Mouse (Mus musculus) retina, embryonic 14.5 days (tissue): ENCODE data around the gene Rhoa.
"Not testable (repeated sequence)": the region's sequence is repeated elsewhere in the genome, so short reads cannot be mapped to it uniquely, and the experiment has no call there.

Experiments
- DNase-seq: peaks from one replicate; pipeline ENCODE4 v3.0.0-alpha.2; 2015; ENCODE audit warnings: low spot score

The Rhoa gene

GRCm38 (mm10) chr9:108287526-108288238 lies 18.2 kb upstream of the Rhoa start:
- not testable (repeated sequence) for DNase-seq

DNA sequence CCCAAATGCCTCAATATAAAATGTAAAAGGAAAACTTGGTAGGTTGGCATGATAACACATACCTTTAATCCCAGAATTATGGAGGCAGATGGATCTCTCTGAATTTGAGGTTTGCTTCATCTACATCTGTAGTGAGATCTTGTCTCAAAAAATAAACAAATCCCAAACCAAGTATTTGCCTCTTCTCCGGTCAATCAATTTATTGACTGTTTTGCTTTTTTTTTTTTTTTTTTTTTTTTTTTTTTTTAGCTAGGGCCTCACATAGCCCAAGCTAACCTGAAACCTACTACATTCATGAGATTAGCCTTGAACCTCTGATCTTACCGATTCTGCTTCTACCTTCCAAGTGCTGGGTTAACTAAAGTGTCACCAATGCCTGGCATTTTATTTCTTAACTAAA lies 16.6 kb upstream of the Rhoa start:
- no peak for DNase-seq

GRCm38 (mm10) chr9:108290016-108290750 lies 15.7 kb upstream of the Rhoa start, which contains the start of gene Nicn1:
Gene Nicn1 (plus strand): TSS chr9:108290429.
- DNase-seq, result peak; percentile 98

GRCm38 (mm10) chr9:108290773-108291172 lies 15.2 kb upstream of the Rhoa start:
- no peak for DNase-seq

GRCm38 (mm10) chr9:108296453-108297355 lies 9.2 kb upstream of the Rhoa start, which contains the start of gene Amt:
Gene Amt (plus strand): TSS chr9:108296853.
- peak; percentile 91 for DNase-seq

DNA sequence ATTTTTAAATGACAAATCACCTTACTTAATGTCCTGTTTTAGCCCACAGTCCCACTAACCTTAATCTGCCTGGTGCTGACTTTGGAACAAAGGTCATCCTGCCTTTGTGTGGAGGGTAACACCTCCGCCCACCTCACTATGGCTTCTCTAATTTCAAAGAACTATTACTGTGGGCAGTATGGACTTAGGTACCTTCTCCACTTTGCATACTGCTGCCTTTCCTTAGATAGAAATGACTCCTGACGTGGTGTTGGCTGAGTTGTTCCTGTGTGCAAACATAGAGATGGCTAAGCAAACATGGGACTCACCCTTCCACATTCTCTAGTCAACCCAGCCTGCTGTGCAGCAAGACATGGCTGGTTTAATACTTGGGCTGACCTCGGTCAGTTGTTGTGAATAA lies 4.1 kb upstream of the Rhoa start:
- DNase-seq, result no peak

- DNase-seq, result no peak
Observed at GRCm38 (mm10) chr9:108304716-108305115, 1.2 kb upstream of the Rhoa start.

DNA sequence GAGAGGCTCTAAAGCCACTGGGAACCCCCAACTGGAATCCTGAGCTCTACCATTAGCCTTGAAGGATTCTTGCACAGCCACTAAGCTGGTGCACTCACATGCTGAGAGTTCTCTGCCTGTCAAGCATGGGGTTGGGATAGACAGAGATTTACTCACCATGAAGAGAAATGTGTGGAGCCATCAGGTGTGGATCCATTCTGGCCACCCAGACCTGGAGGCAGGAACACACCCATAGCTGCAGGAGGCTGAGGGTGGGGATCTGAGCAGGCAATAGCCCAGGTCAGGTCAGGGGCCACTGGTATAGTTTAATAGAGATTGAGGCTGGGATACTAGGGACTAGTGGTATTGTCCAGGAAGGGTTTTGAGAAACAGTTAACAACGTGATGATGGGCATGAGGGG lies 759 bp upstream of the Rhoa start:
- no peak for DNase-seq

DNA sequence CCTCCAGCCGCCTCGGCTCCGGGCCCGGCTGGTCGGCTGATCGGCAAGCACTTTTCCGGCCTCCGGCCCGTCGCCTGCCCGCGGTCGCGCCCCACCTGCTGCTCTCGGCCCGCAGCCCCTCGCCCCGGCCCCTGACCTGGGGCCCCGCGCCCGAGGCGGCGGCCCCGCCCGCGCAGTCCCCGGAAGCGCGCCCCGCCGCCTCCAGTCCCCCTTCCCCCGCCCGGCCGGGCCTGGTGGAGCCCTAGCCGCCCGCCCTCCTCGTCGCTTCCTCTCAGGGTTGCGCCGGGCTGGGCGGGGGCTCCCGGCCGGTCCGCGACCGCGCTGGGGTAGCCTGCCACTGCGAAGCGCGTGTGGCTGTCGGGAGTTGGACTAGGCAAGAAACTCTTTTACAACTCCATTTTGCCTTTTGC lies 647 bp downstream of the Rhoa start:
- peak; percentile 79 for DNase-seq

GRCm38 (mm10) chr9:108307021-108307807 lies 1.3 kb downstream of the Rhoa start:
- no peak for DNase-seq

GRCm38 (mm10) chr9:108308141-108308540 lies 2.2 kb downstream of the Rhoa start:
- DNase-seq, result no peak

DNA sequence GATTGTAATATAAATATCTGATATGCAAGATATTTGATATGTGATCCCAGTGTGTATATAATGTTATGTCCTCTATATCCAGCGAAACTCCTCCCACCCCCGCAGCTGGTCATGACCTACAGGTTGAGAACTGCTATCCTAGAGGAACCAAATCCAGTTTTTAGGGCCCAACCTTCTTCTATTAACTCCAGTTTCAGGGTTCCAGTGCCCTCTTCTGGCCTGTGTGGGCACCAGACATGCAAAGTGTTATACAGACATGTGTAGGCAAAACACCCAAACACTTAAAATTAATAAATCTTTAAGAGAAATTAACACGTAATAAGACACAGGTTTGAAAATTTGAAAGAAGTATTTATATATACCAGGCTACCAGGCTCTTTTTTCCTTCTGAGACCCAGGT lies 11.6 kb downstream of the Rhoa start:
- DNase-seq, result peak; percentile 35

GRCm38 (mm10) chr9:108318462-108318861 lies 12.5 kb downstream of the Rhoa start:
- no peak for DNase-seq

GRCm38 (mm10) chr9:108322054-108322453 lies 16.1 kb downstream of the Rhoa start:
- DNase-seq, result not testable (repeated sequence)

DNA sequence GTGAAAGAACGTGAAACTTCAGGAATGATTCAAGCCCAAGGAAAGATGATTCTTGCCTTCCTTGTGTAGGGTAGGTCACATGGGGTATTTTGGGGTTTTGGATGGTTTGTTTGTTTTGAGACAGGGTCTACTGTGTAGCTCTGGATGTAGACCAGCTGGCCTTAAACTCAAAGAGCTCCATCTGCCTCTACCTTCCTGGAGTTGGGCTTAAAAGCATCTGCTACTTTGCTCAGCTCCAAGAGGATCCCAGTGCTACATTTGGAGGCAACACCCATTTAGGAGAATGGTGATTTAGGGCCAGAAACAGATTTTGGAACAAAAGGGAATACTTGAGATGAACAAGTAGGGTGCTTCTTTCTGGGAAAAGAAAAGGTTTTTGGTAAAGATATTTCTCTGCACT lies 18.9 kb downstream of the Rhoa start:
- no peak for DNase-seq

DNA sequence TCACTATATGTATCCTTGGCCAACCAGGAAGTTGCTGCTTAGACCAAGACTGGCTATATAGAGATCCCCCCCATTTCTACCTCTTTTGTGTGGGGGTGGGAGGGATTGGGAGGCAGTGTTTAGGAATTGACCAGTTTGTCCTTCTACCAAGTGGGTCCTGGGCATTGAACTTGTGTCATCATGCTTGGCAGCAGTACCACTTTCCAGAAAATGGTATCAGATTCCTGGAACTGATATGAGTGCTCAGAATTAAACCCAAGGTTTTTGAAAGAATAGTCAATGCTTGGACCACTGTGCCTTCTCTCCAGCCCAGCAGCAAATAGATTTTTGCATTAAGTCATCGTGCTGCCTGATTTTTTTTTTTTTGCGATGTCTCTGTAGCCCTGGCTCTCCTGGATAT lies 19.9 kb downstream of the Rhoa start:
- no peak for DNase-seq

GRCm38 (mm10) chr9:108337848-108338550 lies 32.1 kb downstream of the Rhoa start:
- DNase-seq, result no peak

DNA sequence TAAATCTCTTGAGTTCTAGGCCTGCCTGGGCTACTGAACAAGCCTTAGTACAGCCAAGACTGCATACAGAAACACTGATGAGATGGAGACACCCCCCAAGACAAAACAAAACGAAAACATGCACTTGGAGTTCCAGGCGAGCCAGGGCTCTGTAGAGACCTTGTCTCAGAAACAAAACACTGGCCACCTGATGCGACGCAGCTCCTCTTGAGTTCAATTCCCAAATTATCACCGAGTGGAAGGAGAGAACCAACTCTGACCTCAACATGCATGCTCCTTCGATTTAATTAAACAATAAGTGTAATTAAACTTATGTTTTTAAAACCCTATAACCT lies 32.6 kb downstream of the Rhoa start:
- DNase-seq, result no peak

GRCm38 (mm10) chr9:108338886-108339781 lies 33.2 kb downstream of the Rhoa start, which contains the start of gene Gpx1:
Gene Gpx1 (plus strand): TSS chr9:108338903.
- peak; percentile 90 for DNase-seq

GRCm38 (mm10) chr9:108339886-108340257 lies 33.9 kb downstream of the Rhoa start:
- DNase-seq, result no peak
